Mouse (Mus musculus): ENCODE data around the gene Kat2a.
"Not testable (repeated sequence)": the region's sequence is repeated elsewhere in the genome, so short reads cannot be mapped to it uniquely, and the experiment has no call there.

Gene Kat2a

GRCm38 (mm10) chr11:100673169-100673568, 39.1 kb downstream of the Kat2a start:
- peak; percentile 38 for DNase-seq (ENCODE audit: low read depth, low spot score)

DNA sequence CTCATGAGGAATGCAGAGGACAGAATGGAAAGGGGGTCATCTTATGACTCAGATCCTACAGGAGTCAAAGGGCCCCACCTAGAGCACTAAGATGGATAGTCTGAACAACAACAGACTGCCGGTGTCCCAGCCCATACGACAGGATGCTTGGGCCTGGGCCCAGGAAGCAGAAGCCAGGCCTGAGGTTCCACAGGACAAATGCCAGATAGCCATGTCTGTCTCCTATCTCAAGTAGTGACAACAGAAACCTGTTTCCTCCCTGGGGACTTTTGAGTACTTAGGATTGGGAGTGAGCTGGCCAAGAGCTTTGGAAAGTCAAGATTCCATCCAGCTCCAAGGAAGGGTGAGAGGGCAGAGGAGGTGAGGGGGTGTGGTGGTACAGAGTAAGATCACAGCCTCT, 40.3 kb downstream of the Kat2a start:
- peak; percentile 14 for DNase-seq (ENCODE audit: low read depth, low spot score)

- DNase-seq (ENCODE audit: low read depth, low spot score) = no peak
These were observed 41.2 kb downstream of the Kat2a start for GRCm38 (mm10) chr11:100671049-100671448.

DNA sequence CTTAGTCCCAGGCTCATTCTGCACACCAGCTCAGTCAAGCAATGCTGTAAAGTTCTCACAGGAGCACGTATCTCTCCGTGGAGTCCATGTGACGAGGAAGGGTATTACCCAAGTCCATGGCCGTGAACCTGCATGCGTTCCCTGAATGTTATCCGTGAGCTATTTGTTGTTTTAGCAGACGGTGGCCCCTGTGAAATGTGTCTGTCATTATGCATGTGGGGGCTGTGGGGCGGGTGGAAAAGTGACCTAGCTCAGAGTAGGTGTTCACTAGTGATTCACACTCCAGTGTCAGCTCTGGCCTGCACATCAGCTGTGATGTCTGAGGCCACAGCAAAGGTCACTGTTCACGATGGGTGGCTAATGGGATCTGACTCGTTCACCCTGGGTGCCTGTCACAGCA, 52.5 kb downstream of the Kat2a start:
- no peak for DNase-seq (ENCODE audit: low read depth, low spot score)

DNA sequence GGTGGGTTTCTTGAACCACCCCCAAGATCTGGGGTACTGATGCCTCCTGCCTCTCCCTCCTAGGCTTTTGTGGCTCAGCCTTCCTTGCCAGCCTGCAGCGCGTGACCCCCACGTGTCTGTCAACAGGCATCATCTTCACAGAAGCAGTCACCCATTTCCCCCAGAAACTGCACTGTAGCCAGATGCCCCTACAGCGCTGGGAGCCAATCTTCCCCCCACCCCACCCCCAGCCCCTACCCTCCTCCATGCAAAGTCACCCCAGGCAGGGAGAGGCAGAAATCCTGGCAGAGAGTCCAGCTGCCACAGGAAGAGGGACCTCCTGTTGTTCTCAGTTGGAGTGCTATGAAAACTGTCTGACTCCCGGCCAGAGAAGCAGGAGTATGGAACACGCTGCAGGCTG, 55.8 kb downstream of the Kat2a start:
- no peak for DNase-seq (ENCODE audit: low read depth, low spot score)

- not testable (repeated sequence) for DNase-seq (ENCODE audit: low read depth, low spot score)
These were observed 56.7 kb downstream of the Kat2a start for GRCm38 (mm10) chr11:100655589-100655988.
